Mouse (Mus musculus) right cerebral cortex, postnatal 14 days (tissue): Measurements from ENCODE around the gene Socs3.

ENCODE experiments used
- DNase-seq: peaks from one replicate; pipeline ENCODE4 v3.0.0; 2022

The Socs3 gene

GRCm38 (mm10) chr11:117994250-117995057, 24.6 kb upstream of the Socs3 start:
- no peak for DNase-seq

DNA sequence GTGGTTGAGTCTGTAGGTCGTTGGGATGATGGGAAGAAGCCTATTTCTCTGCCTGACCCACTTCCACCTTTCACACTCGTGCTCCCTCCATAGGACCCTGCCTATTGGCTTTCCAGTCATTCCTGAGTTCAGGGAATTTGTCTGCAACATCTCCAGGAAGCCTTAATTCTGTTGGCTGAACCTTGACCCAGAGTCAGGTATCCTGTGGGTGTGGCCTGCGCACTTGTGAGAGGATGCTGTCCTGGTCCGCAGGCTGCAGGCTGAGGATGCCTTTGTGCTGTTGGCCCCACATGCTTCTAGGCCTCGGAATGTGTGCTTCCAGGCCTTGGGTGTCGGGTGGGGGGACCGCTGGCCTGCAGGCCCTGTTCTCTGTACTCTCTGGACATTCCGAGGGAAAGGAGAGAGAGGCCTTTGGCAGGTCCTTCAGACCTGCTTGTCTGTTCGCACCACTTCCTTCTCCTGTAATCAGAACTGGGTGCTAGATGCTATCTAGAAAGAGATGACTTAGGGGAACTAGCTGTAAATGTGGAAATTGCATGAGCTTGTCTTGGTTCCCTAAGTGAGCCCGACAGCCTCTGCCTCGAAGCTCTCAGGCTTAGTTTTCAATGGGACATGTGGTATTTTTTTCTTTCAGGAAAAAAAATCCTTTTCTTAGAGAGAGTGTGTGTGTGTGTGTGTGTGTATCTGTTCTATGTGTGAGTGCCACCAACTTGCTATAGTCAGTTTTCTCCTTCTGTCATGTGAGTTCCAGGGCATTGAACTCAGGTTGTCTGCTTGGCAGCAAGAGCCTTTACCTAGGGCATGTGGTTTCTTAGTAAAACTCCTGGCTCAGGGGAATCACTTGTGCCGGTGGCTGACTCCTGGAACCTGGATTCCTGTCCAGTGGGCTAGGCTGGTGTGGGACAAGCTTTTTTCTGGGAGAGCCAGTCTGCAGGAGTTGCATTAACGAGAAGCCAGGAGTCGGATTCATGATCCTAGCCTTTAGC, 23.6 kb upstream of the Socs3 start:
- DNase-seq = no peak

- DNase-seq = no peak
Observed at GRCm38 (mm10) chr11:117991502-117992470, 21.9 kb upstream of the Socs3 start.

DNA sequence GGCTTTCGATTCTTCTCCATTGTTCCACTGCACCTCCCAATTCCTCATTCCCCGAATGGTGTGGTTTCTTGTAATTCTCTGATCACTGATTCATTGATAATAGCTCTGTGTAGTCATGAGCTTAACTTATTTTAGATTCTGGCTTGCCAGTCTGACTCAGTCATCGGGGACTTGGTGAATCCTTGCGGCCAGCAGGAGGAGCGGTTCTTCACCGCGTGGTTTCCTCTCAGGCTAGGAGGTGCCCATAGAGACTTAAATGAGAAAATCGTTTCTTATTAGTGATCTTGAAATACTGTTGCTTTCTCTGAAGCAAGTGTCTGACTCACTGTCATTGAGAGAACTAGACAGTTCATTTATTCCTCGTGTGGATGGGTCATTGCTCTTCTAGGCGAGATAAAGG, 20.1 kb upstream of the Socs3 start:
- no peak for DNase-seq

DNA sequence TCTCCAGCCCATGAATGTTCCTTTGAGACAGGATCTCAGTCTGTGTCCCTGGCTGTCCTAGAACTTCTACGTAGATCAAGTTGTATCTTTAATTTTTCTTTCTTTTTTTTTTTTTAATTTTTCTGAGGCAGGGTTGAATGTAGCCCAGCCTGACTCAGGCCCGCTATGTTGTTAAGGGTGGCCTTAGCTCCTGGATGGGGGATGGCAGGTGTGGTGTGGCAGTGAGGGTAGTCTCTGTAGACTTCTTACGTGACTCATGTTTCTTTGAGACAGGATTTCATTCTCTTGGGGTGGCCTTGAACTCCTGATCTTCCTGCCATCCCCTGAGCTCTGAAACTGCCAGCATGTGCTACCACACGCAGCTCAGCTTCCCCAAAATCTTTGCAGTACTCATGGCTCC, 19.4 kb upstream of the Socs3 start:
- DNase-seq = no peak

DNA sequence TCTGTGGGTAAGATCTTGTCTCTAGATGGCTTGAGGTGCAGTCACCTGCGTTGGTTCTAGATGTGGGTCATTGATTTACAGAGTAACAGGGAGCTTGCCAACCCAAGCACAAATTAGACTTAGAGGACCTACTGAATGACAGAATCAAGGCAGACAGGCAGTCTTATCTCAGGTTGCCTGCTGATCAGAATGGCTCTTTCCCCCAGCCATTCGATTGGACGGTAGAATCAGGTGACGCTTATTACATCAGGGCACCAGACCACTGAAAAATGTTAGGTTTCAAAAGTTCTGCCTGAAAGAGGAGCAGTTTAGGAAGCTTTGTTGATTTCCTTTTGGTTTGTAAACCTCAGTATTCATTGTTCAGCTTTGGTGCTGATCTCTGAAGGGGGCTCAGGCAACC, 18.1 kb upstream of the Socs3 start:
- no peak for DNase-seq

GRCm38 (mm10) chr11:117987032-117987451, 17.2 kb upstream of the Socs3 start:
- DNase-seq = no peak

GRCm38 (mm10) chr11:117986126-117987031, 16.5 kb upstream of the Socs3 start, which contains the start of gene Pgs1:
TSS of gene Pgs1 (plus strand) at chr11:117986292.
- DNase-seq = peak; percentile 93

- no peak for DNase-seq
Observed at GRCm38 (mm10) chr11:117983770-117984169, 13.9 kb upstream of the Socs3 start.

DNA sequence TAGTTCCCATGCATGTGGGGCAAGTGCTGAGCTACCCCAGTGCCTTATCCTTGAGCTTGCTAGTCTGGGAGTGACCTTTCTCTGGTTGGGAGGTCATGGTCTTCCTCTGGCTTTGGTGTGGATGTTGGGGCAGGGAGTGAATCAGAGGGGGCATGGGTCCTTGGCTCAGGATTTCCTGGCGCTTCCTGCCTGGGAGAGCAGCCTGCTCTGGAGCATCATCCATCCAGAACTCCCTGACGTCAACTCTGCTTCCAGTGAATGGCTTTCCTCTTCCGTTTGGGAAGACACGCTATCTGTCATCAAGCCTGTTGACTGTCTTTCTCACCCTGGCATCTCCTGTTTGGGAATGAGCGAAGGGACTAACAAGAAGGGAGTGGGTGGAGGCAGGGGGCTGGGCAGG, 12.6 kb upstream of the Socs3 start:
- DNase-seq = no peak

- DNase-seq = no peak
Observed at GRCm38 (mm10) chr11:117979388-117979787, 9.5 kb upstream of the Socs3 start.

- no peak for DNase-seq
Observed at GRCm38 (mm10) chr11:117977694-117978360, 8.0 kb upstream of the Socs3 start.

DNA sequence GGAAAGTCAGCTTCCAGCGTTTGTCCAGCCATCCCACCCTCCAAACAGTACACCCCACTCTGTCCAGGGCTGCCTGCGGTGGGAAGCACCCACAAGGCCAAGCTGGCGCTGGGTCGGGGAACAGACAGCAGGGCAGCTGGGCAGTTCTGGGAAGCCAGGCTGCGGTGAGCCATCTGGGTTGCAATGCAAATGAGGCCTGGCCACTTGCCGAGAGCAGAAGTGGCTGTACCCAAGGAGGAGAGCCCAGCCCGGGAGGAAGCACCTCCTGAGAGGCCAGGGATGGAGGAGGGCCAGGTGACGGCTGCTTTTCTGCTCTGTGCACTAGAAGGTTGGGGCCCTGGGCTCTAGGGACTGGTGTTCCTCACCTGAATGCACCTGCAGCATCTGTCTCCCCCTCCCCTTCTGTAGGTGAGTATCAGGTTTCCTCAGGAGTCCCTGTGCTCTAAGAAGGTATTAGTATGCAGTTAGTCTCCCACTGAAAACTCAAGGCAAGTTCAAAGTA, 6.3 kb upstream of the Socs3 start:
- DNase-seq = peak; percentile 65

DNA sequence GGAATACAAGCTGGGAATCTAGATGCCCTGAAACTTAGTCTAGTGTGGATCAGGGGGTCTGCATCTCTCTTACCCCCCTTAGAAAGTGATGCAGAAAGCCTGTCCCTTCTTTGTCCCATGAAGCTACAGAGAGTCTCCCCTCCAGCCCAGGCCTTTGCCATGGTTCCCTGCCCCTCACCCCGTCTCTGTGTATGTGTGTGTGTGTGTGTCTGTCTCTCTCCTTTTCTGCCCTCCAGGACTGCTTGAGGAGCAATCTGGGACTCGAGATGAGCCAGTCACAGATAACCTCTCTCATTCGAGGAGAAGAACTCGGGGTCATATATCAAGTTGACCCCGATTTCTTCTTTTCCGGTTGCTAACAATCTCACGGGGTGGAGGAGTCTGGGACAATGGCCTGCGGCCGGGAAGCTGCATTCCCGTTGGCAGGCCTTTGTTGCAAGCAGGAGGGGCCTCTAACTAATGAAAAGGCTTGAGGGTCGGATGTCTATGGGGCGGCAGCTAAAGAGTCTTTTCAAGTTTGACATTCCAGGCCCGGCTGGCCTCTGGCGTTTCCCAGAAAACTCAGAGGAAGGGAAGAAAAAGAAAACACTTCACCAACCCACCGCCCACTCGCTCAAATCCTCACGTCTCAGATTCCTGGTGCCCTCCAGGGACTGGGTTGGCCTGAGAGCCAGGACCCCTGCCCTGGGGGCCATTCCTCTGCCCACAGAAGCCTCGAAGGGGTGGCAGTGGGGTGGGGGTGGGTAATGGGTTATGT, 5.5 kb upstream of the Socs3 start:
- DNase-seq = no peak

DNA sequence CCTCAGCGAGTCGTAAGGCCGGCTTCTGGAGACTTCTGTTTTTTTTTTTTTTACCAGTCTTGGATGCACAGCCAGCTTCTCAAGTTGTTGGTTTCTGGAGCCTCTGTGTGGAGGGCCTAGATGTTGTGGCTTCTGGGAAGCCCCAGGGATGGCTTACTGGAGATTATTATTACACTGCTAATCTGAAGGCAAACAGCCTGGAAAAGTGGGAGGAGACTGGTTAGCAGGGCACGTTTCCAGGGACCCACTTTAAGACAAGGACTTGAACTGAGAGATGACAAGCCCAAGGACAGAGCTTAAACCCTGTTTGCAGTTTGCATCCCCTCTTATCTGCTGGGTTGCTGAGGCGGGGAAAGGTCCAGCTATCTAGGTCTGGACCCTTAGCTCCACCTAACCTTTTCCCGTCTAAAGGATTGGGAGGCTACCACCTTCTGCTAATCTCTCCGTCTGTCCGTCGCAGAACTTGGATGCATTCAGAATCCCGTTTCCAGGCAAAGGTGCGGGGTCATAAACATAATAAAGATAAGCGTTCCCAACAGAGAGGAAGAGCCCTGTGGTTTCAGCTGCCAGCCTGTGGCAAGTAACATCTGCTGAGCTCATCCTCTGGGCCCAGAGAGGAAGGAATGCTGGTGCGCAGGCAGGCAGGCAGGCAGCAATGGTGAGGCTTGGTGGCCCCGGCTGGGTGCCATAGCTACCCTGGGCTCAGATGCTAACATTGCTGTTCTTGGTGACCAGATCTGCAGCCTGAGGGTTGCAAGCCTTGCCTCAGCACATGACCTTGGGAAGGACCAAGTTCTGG, 4.7 kb upstream of the Socs3 start:
- DNase-seq = no peak

- no peak for DNase-seq
Observed at GRCm38 (mm10) chr11:117973569-117973968, 3.7 kb upstream of the Socs3 start.

DNA sequence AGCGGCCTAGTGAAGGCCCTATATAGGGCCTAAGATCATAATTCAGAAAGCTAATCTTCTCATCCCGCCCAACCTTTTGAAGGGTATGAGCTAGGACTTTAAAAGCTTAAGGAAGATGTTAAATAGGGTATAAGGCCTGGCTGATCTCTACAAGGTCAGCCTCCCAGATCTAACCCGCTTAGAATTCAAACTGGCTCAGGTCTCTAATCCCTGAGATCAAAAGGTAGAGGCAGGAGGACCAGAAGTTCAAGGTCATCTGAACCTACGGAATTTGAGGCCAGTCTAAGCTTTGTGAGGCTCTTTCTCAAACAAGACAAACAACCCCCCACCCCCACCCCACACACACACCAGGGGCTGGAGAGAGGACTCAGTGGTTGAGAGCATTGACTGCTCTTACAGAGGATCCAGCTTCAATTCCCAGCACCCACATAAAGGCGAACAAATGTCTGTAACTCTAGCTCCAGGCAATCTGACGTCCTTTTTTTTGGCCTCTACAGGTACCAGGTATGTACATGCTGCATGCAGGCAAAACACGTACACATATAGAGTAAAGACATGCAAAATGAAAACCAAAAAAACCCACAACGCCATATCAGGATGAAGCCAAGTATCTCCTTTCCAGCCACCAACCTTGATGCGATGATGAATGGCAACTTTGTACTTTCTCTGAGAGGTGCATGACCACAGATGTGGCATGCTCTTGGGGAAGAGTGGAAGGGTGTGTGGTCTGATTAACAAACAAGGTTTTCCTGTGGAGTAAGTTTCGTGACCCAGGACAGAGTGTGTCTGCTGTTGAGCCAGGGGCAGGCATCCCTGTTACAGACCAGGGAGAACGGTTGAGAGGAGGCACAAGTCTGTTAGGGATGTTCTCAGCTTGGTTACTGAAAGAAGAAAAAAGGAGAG, 3.1 kb upstream of the Socs3 start:
- DNase-seq = no peak
